Mouse (Mus musculus): Measurements from ENCODE around the gene Obox7. TPM values are rescaled to one million over a fixed set of nuclear protein-coding genes. Genes with fewer than 3 reads are reported as not detected.

Gene Obox7
- not detected for polyA plus RNA-seq (2017; shearing (Covaris generic))

DNA sequence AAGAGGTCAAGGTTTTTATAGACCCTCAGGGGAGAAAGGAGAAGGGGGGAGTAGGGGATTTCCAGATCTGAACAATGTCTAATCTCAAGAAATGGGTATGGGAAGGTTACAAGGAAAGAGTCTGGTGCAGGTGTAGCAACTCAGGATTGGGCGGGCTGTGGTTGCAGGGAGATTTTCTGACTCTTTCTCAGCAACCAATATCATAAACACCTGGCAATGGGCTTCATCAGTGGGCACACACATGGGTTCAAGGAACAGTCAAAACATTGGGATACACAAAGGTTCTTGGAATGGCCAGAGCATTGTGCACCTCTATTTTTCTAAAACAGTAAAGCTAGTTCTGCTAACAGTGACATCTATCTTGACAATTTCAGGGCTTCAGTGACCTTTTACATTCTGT is at the start of gene Obox7:
Obox7 (plus strand) TSS at position 301 of the 400 bp plus-strand sequence.

Other genes with a start within 250 kb of the Obox7 start
- gene Sult2a8, start 212.7 kb upstream of the Obox7 start, polyA plus RNA-seq (2017; shearing (Covaris generic)), result not detected
- not detected for gene Sult2a7, start 165.3 kb upstream of the Obox7 start, polyA plus RNA-seq (2017; shearing (Covaris generic))
- not detected for gene Vmn1r90, start 96.0 kb upstream of the Obox7 start, polyA plus RNA-seq (2017; shearing (Covaris generic))